Mouse (Mus musculus) heart, postnatal 0 days (tissue): ENCODE measurements around the gene Myadm. TPM values are rescaled to one million over a fixed set of nuclear protein-coding genes. Genes with fewer than 3 reads are reported as not detected.

Experiments used
- ATAC-seq: fragments of 200-750 bp; cut with Nextera tagmentation; 2 replicates; pipeline ENCODE4 v1.8.0; 2017; ENCODE audit warnings: low read depth, moderate number of reproducible peaks, moderate library complexity; ENCODE audit not compliant: insufficient read depth
- DNase-seq: peaks from one replicate; pipeline ENCODE4 v3.0.0-alpha.2; 2016; ENCODE audit warnings: low spot score
- H3K27ac ChIP-seq: fragments of 300-500 bp; sonication (generic); 2 replicates; pipeline ENCODE4 v1.5.1; 2014; ENCODE audit warnings: low read depth, mild to moderate bottlenecking
- H3K27me3 ChIP-seq: fragments of 300-500 bp; sonication (generic); 2 replicates; pipeline ENCODE4 v1.6.1; 2014; ENCODE audit warnings: low read length, mixed read lengths; ENCODE audit not compliant: control insufficient read depth, insufficient read depth
- H3K36me3 ChIP-seq: fragments of 300-500 bp; sonication (generic); replicated peaks from 2 replicates; pipeline ENCODE4 v1.6.1; 2014; ENCODE audit warnings: low read length, mixed read lengths; ENCODE audit not compliant: control insufficient read depth, insufficient read depth
- H3K4me1 ChIP-seq: fragments of 300-500 bp; sonication (generic); 2 replicates; pipeline ENCODE4 v1.6.1; 2014; ENCODE audit warnings: antibody characterized with exemption; ENCODE audit not compliant: control insufficient read depth, insufficient read depth
- H3K4me2 ChIP-seq: fragments of 300-500 bp; sonication (generic); 2 replicates; pipeline ENCODE4 v1.6.1; 2014; ENCODE audit warnings: low read depth, mild to moderate bottlenecking, low read length, moderate library complexity
- H3K4me3 ChIP-seq: fragments of 300-500 bp; sonication (generic); 2 replicates; pipeline ENCODE4 v1.5.1; 2014; ENCODE audit warnings: low read depth, low read length
- H3K9ac ChIP-seq: fragments of 300-500 bp; sonication (generic); replicated peaks from 2 replicates; pipeline ENCODE4 v1.6.1; 2014; ENCODE audit warnings: low read depth, low read length, mixed read lengths
- H3K9me3 ChIP-seq: fragments of 300-500 bp; sonication (generic); replicated peaks from 2 replicates; pipeline ENCODE4 v1.6.1; 2016; ENCODE audit warnings: low read length; ENCODE audit not compliant: control insufficient read depth
- CTCF ChIP-seq: IDR thresholded peaks from 2 replicates; pipeline ENCODE4 v1.5.1; 2016; ENCODE audit warnings: antibody characterized with exemption, control low read depth, low read depth
- EP300 ChIP-seq: IDR thresholded peaks from 2 replicates; pipeline ENCODE4 v1.6.1; 2016; ENCODE audit warnings: antibody characterized with exemption, low read depth
- WGBS: fragments of 180-500 bp; shearing (Covaris S2); extraction: QIAGEN DNeasy Blood & Tissue Kit; methylation state at CpG from one replicate; pipeline ENCODE4 v1.1.7; 2014; 5-methylcytosine and 5-hydroxymethylcytosine counted together
- polyA plus RNA-seq: library from polyadenylated mRNA; unstranded; fragments of >200 nt; fragmentation: Nextera tagmentation; extraction: Ambion mirVana; gene quantifications from 2 replicates; pipeline ENCODE4 v1.2.1, GENCODE M21; 2015
- total RNA-seq: library from RNA; depleted of rRNA; stranded (reverse); fragments of >200 nt; gene quantifications from 2 replicates; pipeline ENCODE4 v1.2.3, GENCODE M21; 2014; ENCODE audit warnings: low replicate concordance

The Myadm gene
- total and polyA plus RNA-seq, 2 experiments from 2014 or later, result 123 to 223 TPM

- no peak overlapping the region for H3K4me3 ChIP-seq
- TF ChIP-seq CTCF, result no peak
- no peak for TF ChIP-seq EP300
- H3K9me3 ChIP-seq, result no peaks in the 10 kb centered on the region
- no peak for ATAC-seq
- no peaks in the 10 kb centered on the region for H3K36me3 ChIP-seq
- 70% methylated on average over 8 of the region's 8 CpGs for WGBS
- H3K9ac ChIP-seq, result no peak overlapping the region
- H3K27me3 ChIP-seq, result peaks cover 3% of the 10 kb centered on the region; the same call in 1 of the 2 replicates
- H3K27ac ChIP-seq, result no peak overlapping the region
- DNase-seq, result no peak
- H3K4me2 ChIP-seq, result no peak overlapping the region
- H3K4me1 ChIP-seq, result no peaks in the 10 kb centered on the region
Measured at GRCm38 (mm10) chr7:3313571-3313970, 24.7 kb downstream of the Myadm start.

GRCm38 (mm10) chr7:3314121-3314520, 25.2 kb downstream of the Myadm start:
- 57% methylated on average over 5 of the region's 5 CpGs for WGBS
- H3K9ac ChIP-seq, result no peak overlapping the region
- no peaks in the 10 kb centered on the region for H3K9me3 ChIP-seq
- H3K4me3 ChIP-seq, result no peak overlapping the region
- no peak overlapping the region for H3K27ac ChIP-seq
- no peak for ATAC-seq
- H3K27me3 ChIP-seq, result peaks cover 3% of the 10 kb centered on the region; the same call in 1 of the 2 replicates
- DNase-seq, result no peak
- no peaks in the 10 kb centered on the region for H3K36me3 ChIP-seq
- H3K4me1 ChIP-seq, result no peaks in the 10 kb centered on the region
- TF ChIP-seq EP300 (no peak), CTCF (no peak)
- no peak overlapping the region for H3K4me2 ChIP-seq

GRCm38 (mm10) chr7:3317704-3318103, 28.8 kb downstream of the Myadm start:
- Histone ChIP-seq H3K9me3 (no peaks in the 10 kb centered on the region), H3K36me3 (no peaks in the 10 kb centered on the region), H3K27ac (no peak overlapping the region), H3K4me1 (no peaks in the 10 kb centered on the region), H3K4me2 (no peak overlapping the region), H3K9ac (no peak overlapping the region), H3K4me3 (no peak overlapping the region), H3K27me3 (peaks cover 3% of the 10 kb centered on the region; the same call in 1 of the 2 replicates)
- TF ChIP-seq CTCF (no peak), EP300 (no peak)
- no peak for DNase-seq
- ATAC-seq, result no peak
- WGBS, result 34% methylated on average over 4 of the region's 4 CpGs

- Histone ChIP-seq H3K9me3 (no peaks in the 10 kb centered on the region), H3K9ac (no peak overlapping the region), H3K36me3 (no peaks in the 10 kb centered on the region), H3K27me3 (peaks cover 3% of the 10 kb centered on the region; the same call in 1 of the 2 replicates), H3K4me2 (no peak overlapping the region), H3K4me1 (no peaks in the 10 kb centered on the region), H3K4me3 (no peak overlapping the region), H3K27ac (no peak overlapping the region)
- 53% methylated on average over 3 of the region's 3 CpGs for WGBS
- ATAC-seq (no peak), DNase-seq (no peak)
- TF ChIP-seq CTCF (no peak), EP300 (no peak)
Measured at GRCm38 (mm10) chr7:3320856-3321255, 32.0 kb downstream of the Myadm start.

- Histone ChIP-seq H3K9ac (no peak overlapping the region), H3K4me2 (no peak overlapping the region), H3K9me3 (no peaks in the 10 kb centered on the region), H3K27ac (no peak overlapping the region), H3K36me3 (no peaks in the 10 kb centered on the region), H3K4me3 (no peak overlapping the region), H3K4me1 (no peaks in the 10 kb centered on the region), H3K27me3 (no peaks in the 10 kb centered on the region)
- DNase-seq (no peak), ATAC-seq (no peak)
- 91% methylated on average over 1 of the region's 1 CpGs for WGBS
- TF ChIP-seq CTCF, result no peak
- no peak for TF ChIP-seq EP300
Measured at GRCm38 (mm10) chr7:3323826-3324225, 34.9 kb downstream of the Myadm start.

GRCm38 (mm10) chr7:3327961-3328360, 39.1 kb downstream of the Myadm start:
- no peak for ATAC-seq
- no peak for TF ChIP-seq EP300
- no peak for TF ChIP-seq CTCF
- DNase-seq, result no peak

More at GRCm38 (mm10) chr7:3327961-3328360, 39.1 kb downstream of the Myadm start:
- no peak overlapping the region for H3K4me3 ChIP-seq
- H3K27ac ChIP-seq, result no peak overlapping the region
- no peaks in the 10 kb centered on the region for H3K9me3 ChIP-seq
- WGBS, result 42% methylated on average over 4 of the region's 4 CpGs
- H3K4me1 ChIP-seq, result no peaks in the 10 kb centered on the region
- H3K4me2 ChIP-seq, result no peak overlapping the region
- no peaks in the 10 kb centered on the region for H3K36me3 ChIP-seq
- no peak overlapping the region for H3K9ac ChIP-seq
- H3K27me3 ChIP-seq, result peaks cover 40% of the 10 kb centered on the region
